Mouse (Mus musculus) liver, postnatal 0 days (tissue): ENCODE data around the gene Adgrb3.

Experiments used
- CTCF ChIP-seq: sonication (generic); IDR thresholded peaks from 2 replicates; pipeline ENCODE4 v1.5.1; 2016; ENCODE audit warnings: antibody characterized with exemption, low read depth
- EP300 ChIP-seq: IDR thresholded peaks from 2 replicates; pipeline ENCODE4 v1.6.1; 2016; ENCODE audit warnings: antibody characterized with exemption, low read depth, mild to moderate bottlenecking

DNA sequence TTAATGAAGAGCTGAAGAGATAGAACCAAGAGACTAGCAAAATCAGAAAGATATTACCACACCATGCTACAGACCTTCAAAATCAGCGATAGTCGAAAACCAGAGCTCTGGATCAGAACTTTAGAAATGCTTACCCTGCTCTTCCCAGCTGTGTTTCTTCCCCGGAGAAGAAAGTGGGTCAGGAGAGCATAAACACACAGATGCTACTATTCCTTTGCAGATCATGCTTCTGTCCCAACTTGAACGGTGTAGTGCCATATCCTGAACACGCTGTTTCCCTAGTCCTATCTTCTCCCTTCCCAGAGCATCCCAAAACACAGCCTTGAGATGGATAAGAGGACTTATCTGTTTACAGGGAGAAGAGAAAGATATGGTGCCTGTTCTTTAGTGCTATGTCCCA, 662.4 kb downstream of the Adgrb3 start:
- TF ChIP-seq CTCF (no peak), EP300 (no peak)
